Mouse (Mus musculus) small intestine, adult 2 months (tissue): Measurements from ENCODE around the gene Samd7.

Source experiments
- CTCF ChIP-seq: fragments of 200-500 bp; IDR thresholded peaks from 2 replicates; pipeline ENCODE4 v1.5.1; 2012; ENCODE audit warnings: low read depth, mild to moderate bottlenecking, control low read depth, inconsistent platforms, low read length, moderate library complexity, mixed read lengths; ENCODE audit not compliant: insufficient replicate concordance, insufficient read length; ENCODE audit errors: extremely low read depth
- POLR2A ChIP-seq: fragments of 200-500 bp; IDR thresholded peaks from 2 replicates; pipeline ENCODE4 v1.6.1; 2012; ENCODE audit warnings: low read depth, mild to moderate bottlenecking, control low read depth, inconsistent platforms, low read length, moderate library complexity

DNA sequence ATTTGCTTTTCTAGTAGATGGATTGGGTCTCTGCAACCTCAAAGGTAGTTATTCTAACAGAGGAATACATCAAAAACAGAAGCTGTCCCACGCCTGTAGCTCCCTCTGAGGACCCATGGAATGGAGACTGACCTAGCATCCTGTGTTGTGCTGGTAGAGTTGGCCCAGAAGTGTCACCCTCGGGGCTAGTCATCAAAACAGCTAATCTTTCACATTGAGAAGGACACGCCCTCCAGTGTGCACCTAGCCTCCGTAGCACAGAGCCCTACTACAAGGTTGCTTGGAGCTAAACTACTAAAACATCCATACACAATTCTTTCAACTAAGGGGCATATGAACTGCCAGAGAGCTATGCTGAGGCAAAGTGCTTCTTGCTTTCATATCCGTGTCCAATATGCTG lies 31.9 kb downstream of the Samd7 start:
- TF ChIP-seq CTCF (no peak), POLR2A (no peak)
